Mouse (Mus musculus) layer of hippocampus, adult 9-11 months (tissue): ENCODE data around the gene Gpam.
"Not testable (repeated sequence)": the region's sequence is repeated elsewhere in the genome, so short reads cannot be mapped to it uniquely, and the experiment has no call there.

ENCODE experiments used
- DNase-seq: peaks from one replicate; pipeline ENCODE4 v3.0.0; 2022

Gpam gene

DNA sequence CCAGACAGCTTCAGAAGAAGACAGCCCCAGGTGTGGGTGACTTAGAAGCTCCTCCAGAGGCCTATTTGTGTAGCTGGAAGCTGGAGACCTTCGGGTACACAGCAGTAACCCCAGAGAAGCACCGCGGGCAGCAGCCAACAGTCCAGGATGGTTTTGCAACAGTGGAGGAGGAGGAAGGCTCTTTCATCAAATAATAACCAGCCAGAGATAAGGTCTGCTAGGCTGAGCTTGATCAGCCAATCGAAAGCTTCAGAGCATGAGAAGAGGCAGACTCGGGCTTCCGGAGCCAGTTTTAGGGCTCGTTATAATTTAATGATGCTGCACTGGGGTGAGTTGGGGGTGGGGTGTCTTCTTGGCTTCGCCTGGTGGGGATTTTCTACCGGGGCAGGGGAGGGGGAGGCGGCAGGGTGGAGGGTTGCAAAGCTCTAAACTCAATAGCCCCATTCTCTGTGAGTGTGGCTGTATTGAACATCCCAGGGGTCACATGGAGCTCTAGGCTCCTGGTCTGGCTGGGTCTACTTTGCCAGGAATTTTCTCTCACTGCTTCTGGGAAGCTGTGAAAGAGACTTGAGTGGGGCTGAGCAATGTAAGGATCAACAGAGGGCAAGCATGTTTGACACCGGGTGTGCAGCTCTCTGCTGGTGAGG is at the start of gene Gpam:
TSS of gene Gpam (minus strand) at position 167 of the 647 bp plus-strand sequence.
- DNase-seq, result peak; percentile 14

GRCm38 (mm10) chr19:55171585-55171984 is 44.5 kb upstream of the Gpam start:
- DNase-seq, result no peak

- DNase-seq, result no peak
Measured at GRCm38 (mm10) chr19:55170399-55170798, 43.4 kb upstream of the Gpam start.

GRCm38 (mm10) chr19:55169236-55169729 is 42.2 kb upstream of the Gpam start:
- DNase-seq, result not testable (repeated sequence)

- DNase-seq, result no peak
Measured at GRCm38 (mm10) chr19:55168360-55168759, 41.3 kb upstream of the Gpam start.

DNA sequence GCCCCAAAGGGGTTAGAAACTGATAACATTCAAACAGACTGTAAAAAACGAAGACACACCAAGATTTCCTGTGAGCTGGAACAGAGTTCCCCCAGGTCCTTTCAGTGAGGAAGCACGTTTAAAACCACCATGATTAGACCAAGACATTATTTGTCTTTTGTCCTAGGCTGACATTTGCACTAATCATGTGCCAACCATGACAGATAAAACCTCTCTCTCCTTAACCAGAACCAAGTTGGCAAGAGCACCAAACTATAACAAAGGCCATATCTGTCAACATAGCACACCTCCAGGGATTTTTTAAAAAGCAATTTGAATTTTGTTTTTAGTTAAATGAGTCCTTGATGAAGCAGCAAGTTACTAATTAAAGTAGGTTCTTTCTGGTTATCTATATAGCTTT is 40.7 kb upstream of the Gpam start:
- DNase-seq, result no peak

- no peak for DNase-seq
Measured at GRCm38 (mm10) chr19:55166741-55167140, 39.7 kb upstream of the Gpam start.

- no peak for DNase-seq
Measured at GRCm38 (mm10) chr19:55165954-55166353, 38.9 kb upstream of the Gpam start.

- no peak for DNase-seq
Measured at GRCm38 (mm10) chr19:55165183-55165865, 38.3 kb upstream of the Gpam start.

DNA sequence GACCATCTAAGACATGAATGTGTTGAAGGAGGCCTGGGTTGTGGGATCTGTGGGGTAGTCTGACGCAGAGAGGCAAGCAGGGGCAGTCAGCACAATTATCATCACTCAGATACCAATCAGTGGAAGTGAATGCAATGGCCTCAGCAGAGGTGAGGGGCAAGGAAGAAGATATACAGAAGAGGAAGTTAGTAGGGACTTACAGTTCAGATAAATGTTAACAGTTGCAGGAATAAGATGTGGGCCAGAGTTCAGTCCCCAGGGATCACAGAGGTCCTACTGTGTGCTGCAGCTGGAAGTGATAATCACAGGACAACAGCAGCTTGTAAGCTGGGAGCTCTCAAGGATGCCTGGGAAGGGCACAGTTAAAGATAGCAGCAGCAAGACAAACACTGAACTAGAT is 37.1 kb upstream of the Gpam start:
- no peak for DNase-seq

GRCm38 (mm10) chr19:55162271-55162670 is 35.2 kb upstream of the Gpam start:
- DNase-seq, result no peak

DNA sequence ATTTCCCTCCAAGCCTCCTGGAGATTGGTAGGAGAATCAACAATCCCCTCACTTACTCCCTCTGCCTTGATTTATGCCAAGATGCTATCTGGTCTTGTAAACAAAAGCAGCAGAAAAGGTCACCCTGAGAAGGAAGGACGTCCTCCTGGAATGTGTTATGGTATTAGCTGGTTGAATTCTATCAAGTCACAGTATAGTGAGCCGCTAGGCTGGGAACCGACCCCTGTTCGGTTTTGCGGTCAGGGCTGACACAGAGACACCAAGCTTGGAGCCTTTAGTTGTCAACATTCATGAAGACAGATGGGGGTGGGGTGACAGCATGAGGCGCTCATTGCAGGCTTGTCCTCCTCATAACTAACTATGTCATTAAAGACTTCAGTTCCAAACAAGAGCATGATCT is 32.8 kb upstream of the Gpam start:
- no peak for DNase-seq

DNA sequence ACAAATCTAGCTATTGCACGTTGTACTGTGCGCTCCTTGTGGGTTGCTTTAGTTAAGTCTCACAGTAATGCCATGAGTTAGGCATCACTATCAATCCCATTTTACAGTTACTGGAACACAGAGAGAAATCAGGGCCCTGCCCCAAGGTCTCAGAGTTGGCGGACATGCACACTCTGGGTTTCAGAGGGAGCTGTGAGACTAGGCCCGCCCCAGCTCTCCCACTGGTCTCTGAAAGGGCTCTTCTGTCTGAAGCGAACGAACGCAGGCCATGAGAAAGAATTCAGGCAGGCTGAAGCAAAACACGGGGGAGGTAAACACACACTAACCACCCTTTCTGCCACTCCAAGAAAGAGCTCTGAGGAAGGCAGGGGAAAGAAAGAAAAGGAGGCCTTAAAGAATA is 31.6 kb upstream of the Gpam start:
- DNase-seq, result no peak

DNA sequence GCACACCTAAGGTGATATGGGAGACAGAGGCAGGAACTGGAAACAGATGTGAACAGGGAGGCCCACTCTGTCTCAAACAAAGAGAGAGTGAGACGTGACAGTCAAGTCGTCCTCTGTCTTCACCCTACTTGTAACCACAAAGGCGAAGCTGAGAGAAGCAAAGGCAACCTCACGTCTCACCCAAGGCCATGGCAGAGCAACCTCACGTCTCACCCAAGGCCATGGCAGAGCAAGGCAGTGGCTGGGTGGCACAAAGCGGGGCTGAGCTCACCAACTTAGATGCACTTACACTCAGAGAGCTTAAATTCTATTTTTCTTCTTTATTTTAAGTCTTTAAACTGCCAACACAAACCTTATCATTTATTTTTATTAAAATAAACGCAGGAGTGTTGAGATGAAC is 30.0 kb upstream of the Gpam start:
- DNase-seq, result no peak

DNA sequence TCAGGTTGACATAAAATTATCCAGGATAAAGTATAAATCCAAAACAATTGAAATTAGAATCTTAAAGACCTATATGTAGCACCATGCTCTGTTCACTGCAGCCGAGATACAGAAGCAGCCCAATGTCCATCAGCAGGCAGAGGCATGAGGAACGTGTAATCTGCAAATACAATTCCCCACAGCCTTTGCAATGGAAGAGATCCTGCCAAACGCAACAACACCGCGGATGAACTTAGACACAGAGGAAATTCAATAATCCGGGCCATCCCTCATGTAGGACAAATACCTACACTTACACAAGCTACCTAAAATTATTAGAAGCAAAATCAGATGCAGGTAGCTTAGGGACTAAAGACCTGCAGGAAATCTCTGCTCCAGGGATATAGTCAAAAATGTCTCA is 25.9 kb upstream of the Gpam start:
- no peak for DNase-seq

DNA sequence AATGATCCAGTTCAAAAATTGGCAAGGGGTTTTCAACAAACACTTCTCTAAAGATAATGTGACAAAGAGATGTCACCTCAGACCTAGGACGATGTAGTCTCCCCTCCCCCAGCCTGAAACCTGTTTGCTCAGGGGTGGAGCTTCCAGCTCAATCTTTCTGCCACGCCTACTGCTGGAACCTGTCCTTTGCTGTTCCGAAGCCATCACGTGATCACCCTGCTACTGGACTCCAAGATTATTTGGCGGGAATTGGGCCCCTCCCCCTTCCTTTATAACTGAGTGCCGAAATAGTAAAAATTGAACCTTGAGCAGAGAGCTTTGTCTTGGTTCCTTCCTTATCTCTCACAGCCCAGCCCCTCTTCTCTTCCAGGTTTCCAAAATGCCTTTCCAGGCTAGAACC is 25.2 kb upstream of the Gpam start:
- not testable (repeated sequence) for DNase-seq

- DNase-seq, result no peak
Measured at GRCm38 (mm10) chr19:55149646-55150045, 22.6 kb upstream of the Gpam start.

DNA sequence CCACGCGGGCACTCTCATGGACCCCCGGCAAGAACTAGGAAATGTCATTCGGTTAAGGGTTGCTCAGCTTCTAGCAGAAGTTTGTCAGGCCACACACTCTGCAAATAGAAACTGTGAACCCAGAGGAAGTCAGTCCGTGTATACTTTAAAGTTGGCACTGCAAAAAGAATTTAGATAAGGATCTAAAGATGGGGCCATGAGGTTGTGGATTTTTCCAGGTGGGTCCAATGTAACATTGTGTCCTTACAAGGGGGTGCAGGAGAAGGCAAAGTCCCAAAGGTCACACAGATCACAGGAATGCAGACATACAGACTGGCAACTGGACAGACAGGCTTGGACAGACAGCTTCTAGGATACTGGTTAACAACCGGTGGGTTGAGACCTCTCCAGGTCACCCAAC is 21.1 kb upstream of the Gpam start:
- no peak for DNase-seq

- DNase-seq, result no peak
Measured at GRCm38 (mm10) chr19:55147568-55147967, 20.5 kb upstream of the Gpam start.

- DNase-seq, result no peak
Measured at GRCm38 (mm10) chr19:55145136-55145535, 18.1 kb upstream of the Gpam start.

DNA sequence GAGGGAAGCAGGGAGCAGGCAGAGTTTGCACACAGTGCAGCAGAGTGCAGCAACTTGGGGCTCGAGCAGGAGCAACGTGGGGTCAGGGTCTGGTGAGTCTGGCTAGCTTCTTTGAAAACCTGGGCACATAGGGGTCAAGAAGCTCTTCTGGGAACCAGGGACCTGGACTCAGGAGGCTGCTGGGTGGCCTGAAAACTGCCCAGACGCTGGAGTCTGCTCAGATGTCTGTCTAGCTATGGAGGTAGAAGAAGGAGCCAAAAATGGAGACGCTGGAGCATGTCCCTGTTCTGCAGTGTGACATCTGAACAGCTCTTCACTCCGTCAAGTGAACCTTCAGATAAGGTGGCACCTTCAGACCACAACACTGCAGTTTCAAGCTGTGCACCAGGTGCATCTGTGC is 17.7 kb upstream of the Gpam start:
- no peak for DNase-seq

DNA sequence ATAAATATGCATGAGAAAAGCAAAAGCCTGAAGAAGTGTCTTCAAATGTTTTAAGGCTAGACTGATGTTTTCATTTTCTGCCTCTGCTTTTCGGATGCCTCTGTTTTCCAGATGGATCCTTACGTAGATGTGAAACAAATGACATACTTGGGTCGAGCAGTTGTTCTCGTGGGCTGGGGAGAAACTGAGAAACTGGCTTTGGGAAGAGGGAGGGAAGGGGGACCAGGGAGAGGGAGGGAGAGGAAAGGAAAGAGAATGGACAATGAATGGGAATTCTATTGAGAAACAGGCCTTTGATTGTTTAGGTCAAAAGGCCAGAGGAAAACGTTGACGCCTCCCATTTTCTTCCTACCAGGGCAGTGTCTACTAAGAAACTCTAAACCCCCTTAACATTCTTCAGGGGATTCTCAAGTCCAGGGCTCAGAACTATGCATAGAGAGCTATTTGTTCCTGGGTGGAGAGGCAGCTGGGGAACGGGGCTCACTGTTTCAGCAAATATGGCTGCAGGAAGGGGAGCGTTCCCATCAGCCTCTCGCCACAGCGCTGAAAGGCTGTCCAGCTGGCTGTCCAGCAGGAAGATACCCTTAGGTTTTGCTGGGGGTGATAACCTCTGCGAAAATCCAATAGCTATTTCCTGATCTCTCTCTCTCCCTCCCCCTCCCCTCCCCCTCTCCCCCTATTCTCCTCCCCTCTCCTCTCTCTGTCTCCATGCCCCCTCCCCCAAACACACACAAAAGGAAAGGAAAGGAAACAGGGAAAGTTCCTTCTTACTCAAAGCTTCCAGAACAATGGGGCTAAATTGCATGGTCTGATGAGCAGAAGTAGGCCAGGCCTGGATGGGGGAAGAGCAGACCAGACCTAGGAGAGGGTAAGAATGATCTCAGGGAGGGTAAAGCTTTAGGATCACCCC is 16.6 kb upstream of the Gpam start:
- DNase-seq, result no peak

DNA sequence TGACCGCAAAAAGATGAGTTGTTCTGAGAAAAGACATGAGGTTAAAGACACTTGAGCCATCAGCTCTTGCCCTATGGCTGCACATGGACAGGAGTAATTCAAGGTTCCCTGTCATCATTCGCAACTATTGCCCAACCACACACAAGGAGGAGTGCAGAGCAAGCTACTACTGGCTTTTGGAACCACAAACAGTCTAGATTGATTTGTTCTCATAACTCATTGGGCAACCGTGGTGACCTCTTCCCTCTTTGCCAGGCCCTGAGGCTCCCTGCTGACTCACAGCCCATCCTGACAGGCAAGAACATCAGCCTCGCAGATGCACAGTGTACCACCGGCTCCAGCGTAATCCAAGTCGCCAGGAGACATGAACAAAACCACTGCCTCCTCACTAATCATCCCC is 12.3 kb upstream of the Gpam start:
- DNase-seq, result no peak

GRCm38 (mm10) chr19:55138506-55138905 is 11.5 kb upstream of the Gpam start:
- DNase-seq, result no peak
